ENCODE assay signal across 15 mouse cellular contexts in genomic region chr2:92971069-92971468, GRCm38 (mm10).
"Had no signal": no experiment of that assay in that cellular context is flagged by ENCODE, and none has a peak within 500 bp of the region (broad histone marks: within the 10 kb centered on the region; RNA-seq: fewer than 3 reads in every experiment).

No protein-coding gene starts in this region.

- H3K27ac ChIP-seq: kidney, postnatal 0 days; layer of hippocampus, adult 2 months; limb, embryonic 12.5 days; limb, embryonic 15.5 days; macrophage had no signal

- ATAC-seq: intestine, postnatal 0 days; lung, postnatal 0 days had no signal

- H3K27me3 ChIP-seq: limb, embryonic 12.5 days; limb, embryonic 15.5 days; megakaryocyte, embryonic 14.5 days had no signal

- H3K9me3 ChIP-seq: limb, embryonic 12.5 days; limb, embryonic 15.5 days had no signal

- H3K4me2 ChIP-seq: limb, embryonic 12.5 days; limb, embryonic 15.5 days; lung, embryonic 14.5 days; midbrain, embryonic 11.5 days had no signal

- DNase-seq: kidney, adult 2 months; kidney, postnatal 25 days; left cerebral cortex, postnatal 4 days; lung, embryonic 14.5 days; midbrain, embryonic 14.5 days; right cerebral cortex, adult 18-20 months had no signal

- H3K4me3 ChIP-seq: layer of hippocampus, adult 2 months; limb, embryonic 12.5 days; limb, embryonic 15.5 days; megakaryocyte, embryonic 14.5 days had no signal

- H3K9ac ChIP-seq: limb, embryonic 12.5 days; limb, embryonic 15.5 days; lung, embryonic 14.5 days had no signal
